Mouse (Mus musculus) heart, postnatal 10 days (tissue): ENCODE results near the gene Hoxb3. TPM values are rescaled to one million over a fixed set of nuclear protein-coding genes. Genes with fewer than 3 reads are reported as not detected.

Source experiments
- DNase-seq, 2 experiments: peaks; one replicate each; pipeline ENCODE4 v3.0.0; 2021
- intact Hi-C: fragments of 180-260 bp; cut with DNase I; formaldehyde crosslinking; loops from one replicate; pipeline ENCODE4 v1.15.1; 2025
- total RNA-seq, 2 experiments: library from RNA; stranded (reverse); gene quantifications; 2 replicates each; pipeline ENCODE4 v1.2.3; 2021

Gene Hoxb3
- total RNA-seq, 2 experiments from 2014 or later = 1.1 TPM

GRCm38 (mm10) chr11:96301064-96301431 is 22.1 kb upstream of the Hoxb3 start:
- no peak for DNase-seq
- intact Hi-C loops = loop anchor here (5.0 kb wide), 2 partner anchors 251 to 371 kb away; no protein-coding TSS in a partner anchor

GRCm38 (mm10) chr11:96301837-96302236 is 21.3 kb upstream of the Hoxb3 start:
- intact Hi-C loops = loop anchor here (2.0 to 5.0 kb wide), 3 partner anchors 235 to 370 kb away; no protein-coding TSS in a partner anchor
- no peak for DNase-seq

- DNase-seq = no peak
- intact Hi-C loops = loop anchor here (2.0 to 5.0 kb wide), 3 partner anchors 234 to 370 kb away; no protein-coding TSS in a partner anchor
Measured at GRCm38 (mm10) chr11:96302381-96303150, 20.6 kb upstream of the Hoxb3 start.

- DNase-seq = peak; percentile 70 to 77
- intact Hi-C loops = loop anchor here (2.0 to 5.0 kb wide), 3 partner anchors 233 to 369 kb away; no protein-coding TSS in a partner anchor
Measured at GRCm38 (mm10) chr11:96303151-96304099, 19.7 kb upstream of the Hoxb3 start, which contains the start of gene Hoxb5. Hoxb5 (plus strand) TSS chr11:96303336.

- intact Hi-C loops = loop anchor here (5.0 kb wide), 2 partner anchors 248 to 368 kb away; no protein-coding TSS in a partner anchor
- DNase-seq = no peak
Measured at GRCm38 (mm10) chr11:96304381-96305195, 18.5 kb upstream of the Hoxb3 start.

- no peak for DNase-seq
- intact Hi-C loops = no loop called here
Measured at GRCm38 (mm10) chr11:96305505-96306182, 17.5 kb upstream of the Hoxb3 start.

- intact Hi-C loops = no loop called here
- DNase-seq = no peak
Measured at GRCm38 (mm10) chr11:96306183-96306907, 16.8 kb upstream of the Hoxb3 start.

- DNase-seq = no peak
- intact Hi-C loops = no loop called here
Measured at GRCm38 (mm10) chr11:96306908-96307269, 16.2 kb upstream of the Hoxb3 start.

- intact Hi-C loops = no loop called here
- DNase-seq = no peak
Measured at GRCm38 (mm10) chr11:96308763-96309162, 14.4 kb upstream of the Hoxb3 start.

- intact Hi-C loops = no loop called here
- DNase-seq = no peak
Measured at GRCm38 (mm10) chr11:96309288-96309687, 13.8 kb upstream of the Hoxb3 start.

GRCm38 (mm10) chr11:96310183-96310938 is 12.8 kb upstream of the Hoxb3 start:
- DNase-seq = no peak
- intact Hi-C loops = loop anchor here (2.0 kb wide), 1 partner anchor 100 kb away; no protein-coding TSS in a partner anchor

- intact Hi-C loops = loop anchor here (2.0 kb wide), 1 partner anchor 100 kb away; no protein-coding TSS in a partner anchor
- DNase-seq = no peak
Measured at GRCm38 (mm10) chr11:96311097-96311496, 12.0 kb upstream of the Hoxb3 start.

- peak; percentile 69 to 72 for DNase-seq
- intact Hi-C loops = loop anchor here (2.0 kb wide), 1 partner anchor 99 kb away; no protein-coding TSS in a partner anchor
Measured at GRCm38 (mm10) chr11:96311520-96312417, 11.4 kb upstream of the Hoxb3 start.

- no peak for DNase-seq
- intact Hi-C loops = no loop called here
Measured at GRCm38 (mm10) chr11:96313134-96313533, 10.0 kb upstream of the Hoxb3 start.

GRCm38 (mm10) chr11:96313806-96314428 is 9.2 kb upstream of the Hoxb3 start:
- DNase-seq = no peak
- intact Hi-C loops = loop anchor here (2.0 kb wide), 1 partner anchor 39 kb away; no protein-coding TSS in a partner anchor

GRCm38 (mm10) chr11:96314671-96315343 is 8.3 kb upstream of the Hoxb3 start:
- DNase-seq = peak in 1 of 2 experiments; percentile 39
- intact Hi-C loops = loop anchor here (2.0 kb wide), 1 partner anchor 38 kb away; no protein-coding TSS in a partner anchor
